Mouse (Mus musculus) embryonic facial prominence, embryonic 10.5 days (tissue): ENCODE data around the gene Slc39a9. TPM values are rescaled to one million over a fixed set of nuclear protein-coding genes. Genes with fewer than 3 reads are reported as not detected.

ENCODE experiments used
- DNase-seq: peaks from one replicate; pipeline ENCODE4 v3.0.0-alpha.2; 2017; ENCODE audit warnings: low spot score
- H3K27ac ChIP-seq: fragments of 300-500 bp; sonication (generic); replicated peaks from 2 replicates; pipeline ENCODE4 v1.5.1; 2016; ENCODE audit warnings: mild to moderate bottlenecking
- H3K27me3 ChIP-seq: fragments of 300-500 bp; sonication (generic); replicated peaks from 2 replicates; pipeline ENCODE4 v1.6.1; 2016; ENCODE audit warnings: low read depth, mild to moderate bottlenecking; ENCODE audit not compliant: poor library complexity, severe bottlenecking
- H3K36me3 ChIP-seq: fragments of 300-500 bp; sonication (generic); replicated peaks from 2 replicates; pipeline ENCODE4 v1.6.1; 2016; ENCODE audit warnings: mild to moderate bottlenecking, moderate library complexity
- H3K4me1 ChIP-seq: fragments of 300-500 bp; sonication (generic); 2 replicates; pipeline ENCODE4 v1.6.1; 2016
- H3K4me3 ChIP-seq: fragments of 300-500 bp; sonication (generic); 2 replicates; pipeline ENCODE4 v1.5.1; 2016; ENCODE audit warnings: mild to moderate bottlenecking, moderate library complexity
- H3K9me3 ChIP-seq: fragments of 300-500 bp; sonication (generic); 2 replicates; pipeline ENCODE4 v1.6.1; 2016; ENCODE audit warnings: mild to moderate bottlenecking
- WGBS: fragments of 180-500 bp; shearing (Covaris S2); methylation state at CpG from one replicate; pipeline ENCODE4 v1.1.7; 2016; 5-methylcytosine and 5-hydroxymethylcytosine counted together
- polyA plus RNA-seq: library from polyadenylated mRNA; unstranded; fragments of >200 nt; fragmentation: Nextera tagmentation; extraction: Ambion mirVana; gene quantifications from 2 replicates; pipeline ENCODE4 v1.2.1, GENCODE M21; 2016

Slc39a9 gene
- polyA plus RNA-seq, 1 experiment from 2014 or later, result 24.6 TPM

- H3K9me3 ChIP-seq, result no peaks in the 10 kb centered on the region
- WGBS, result 68% methylated on average over 2 of the region's 2 CpGs
- no peak for DNase-seq
- peaks cover 26% of the 10 kb centered on the region for H3K27me3 ChIP-seq
- no peak overlapping the region for H3K4me3 ChIP-seq
- H3K27ac ChIP-seq, result no peak overlapping the region
- peaks cover 9% of the 10 kb centered on the region for H3K4me1 ChIP-seq
- H3K36me3 ChIP-seq, result no peaks in the 10 kb centered on the region
Measured at GRCm38 (mm10) chr12:80699144-80699531, 55.5 kb downstream of the Slc39a9 start.

- H3K36me3 ChIP-seq, result no peaks in the 10 kb centered on the region
- H3K9me3 ChIP-seq, result no peaks in the 10 kb centered on the region
- WGBS, result 82% methylated on average over 7 of the region's 7 CpGs
- H3K4me3 ChIP-seq, result no peak overlapping the region
- DNase-seq, result no peak
- H3K27ac ChIP-seq, result no peak overlapping the region
- H3K4me1 ChIP-seq, result peaks cover 8% of the 10 kb centered on the region
- H3K27me3 ChIP-seq, result peaks cover 9% of the 10 kb centered on the region
Measured at GRCm38 (mm10) chr12:80701332-80701731, 57.6 kb downstream of the Slc39a9 start.

DNA sequence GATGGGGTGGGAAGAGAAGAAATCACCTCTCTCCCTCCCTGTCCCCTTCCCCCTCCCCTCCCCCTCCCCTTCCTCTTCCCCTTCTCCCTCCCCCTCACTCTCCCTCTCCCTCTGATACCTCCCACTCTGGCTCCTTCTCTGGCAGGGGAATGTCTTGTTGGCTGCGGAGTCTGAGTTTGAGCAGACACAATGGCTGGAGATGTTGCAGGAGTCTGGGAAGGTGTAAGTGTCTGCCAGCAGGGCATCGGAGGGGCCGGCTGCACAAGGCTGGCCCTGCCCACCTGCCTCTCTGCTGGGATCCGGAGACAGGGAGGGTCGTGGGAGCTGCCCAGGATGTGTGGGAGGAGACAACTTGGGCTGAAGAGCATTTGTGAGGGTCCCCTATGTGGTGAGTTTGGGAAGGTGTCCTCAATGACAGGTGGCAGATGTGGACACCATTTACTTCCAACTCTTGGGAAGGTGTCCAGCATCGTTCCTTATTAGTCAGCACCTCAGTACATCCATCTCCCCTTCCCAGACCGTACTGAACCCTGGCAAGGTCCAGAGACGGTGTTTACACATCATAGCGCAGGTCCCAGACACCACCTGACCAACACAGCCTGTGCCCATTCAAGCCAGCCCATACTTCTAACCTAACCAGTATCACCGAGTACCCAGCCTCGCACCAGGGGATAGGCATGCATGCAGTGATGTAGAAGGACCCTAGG, 62.7 kb downstream of the Slc39a9 start:
- H3K4me3 ChIP-seq, result no peak overlapping the region
- 62% methylated on average over 11 of the region's 11 CpGs for WGBS

GRCm38 (mm10) chr12:80706915-80707604, 63.4 kb downstream of the Slc39a9 start:
- DNase-seq, result no peak
- Histone ChIP-seq H3K27me3 (no peaks in the 10 kb centered on the region), H3K9me3 (no peaks in the 10 kb centered on the region), H3K36me3 (no peaks in the 10 kb centered on the region), H3K4me1 (peaks cover 9% of the 10 kb centered on the region), H3K4me3 (no peak overlapping the region), H3K27ac (no peak overlapping the region)
- WGBS, result 63% methylated on average over 6 of the region's 6 CpGs

More for the DNA sequence above, 62.7 kb downstream of the Slc39a9 start:
- Histone ChIP-seq H3K27ac (no peak overlapping the region), H3K36me3 (no peaks in the 10 kb centered on the region), H3K27me3 (no peaks in the 10 kb centered on the region), H3K9me3 (no peaks in the 10 kb centered on the region), H3K4me1 (peaks cover 9% of the 10 kb centered on the region)
- no peak for DNase-seq

DNA sequence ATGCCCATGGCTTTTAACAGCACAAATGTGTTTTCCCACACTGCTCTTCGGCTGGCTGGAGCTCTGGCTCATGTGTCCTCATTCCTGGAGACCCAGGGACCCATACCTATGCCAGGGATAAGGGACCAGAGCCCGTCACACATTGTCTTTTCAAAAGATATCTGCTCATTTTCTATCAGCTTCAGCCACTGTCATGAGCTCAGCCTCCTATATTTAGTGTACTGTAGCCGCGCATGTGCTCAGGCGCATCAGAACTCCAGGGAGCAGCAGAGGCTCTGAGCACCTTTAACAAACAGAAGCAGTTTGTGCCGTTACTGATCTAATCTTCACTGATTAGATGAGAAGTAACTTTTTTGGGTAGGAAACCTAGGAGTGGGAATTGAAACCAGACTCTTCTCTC, 72.2 kb downstream of the Slc39a9 start:
- H3K9me3 ChIP-seq, result no peaks in the 10 kb centered on the region
- peaks cover 17% of the 10 kb centered on the region for H3K4me1 ChIP-seq
- no peak overlapping the region for H3K4me3 ChIP-seq
- no peaks in the 10 kb centered on the region for H3K36me3 ChIP-seq
- WGBS, result 80% methylated on average over 6 of the region's 6 CpGs
- no peak for DNase-seq
- peaks cover 9% of the 10 kb centered on the region; the same call in 1 of the 2 replicates for H3K27me3 ChIP-seq
- H3K27ac ChIP-seq, result no peak overlapping the region

- H3K36me3 ChIP-seq, result no peaks in the 10 kb centered on the region
- no peaks in the 10 kb centered on the region for H3K9me3 ChIP-seq
- H3K27me3 ChIP-seq, result peaks cover 9% of the 10 kb centered on the region; the same call in 1 of the 2 replicates
- no peak overlapping the region for H3K27ac ChIP-seq
- H3K4me1 ChIP-seq, result peaks cover 17% of the 10 kb centered on the region
- no peak overlapping the region for H3K4me3 ChIP-seq
- no peak for DNase-seq
- 71% methylated on average over 2 of the region's 2 CpGs for WGBS
Measured at GRCm38 (mm10) chr12:80719141-80719540, 75.5 kb downstream of the Slc39a9 start.

DNA sequence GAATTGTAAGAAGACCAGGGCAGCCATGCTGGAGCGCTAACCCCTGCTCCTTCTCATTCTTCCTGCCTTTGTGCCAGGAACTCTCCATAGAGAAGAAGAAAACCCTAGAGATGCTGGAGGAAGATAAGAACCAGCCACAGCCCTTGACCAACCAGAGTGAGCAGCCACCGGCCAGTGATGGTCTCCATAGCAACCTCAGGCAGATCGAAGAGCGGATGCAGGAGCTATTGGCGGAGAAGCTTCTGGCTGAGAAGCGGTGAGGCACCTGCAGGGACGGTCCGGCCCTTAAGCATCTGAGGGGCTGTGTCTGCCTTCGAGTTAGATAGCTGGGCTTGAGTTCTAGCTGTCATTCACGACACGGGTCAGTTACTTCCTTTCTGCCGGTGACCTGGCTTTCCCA, 76.8 kb downstream of the Slc39a9 start:
- DNase-seq, result no peak
- Histone ChIP-seq H3K36me3 (no peaks in the 10 kb centered on the region), H3K4me1 (peaks cover 17% of the 10 kb centered on the region), H3K27ac (no peak overlapping the region), H3K27me3 (peaks cover 6% of the 10 kb centered on the region; the same call in 1 of the 2 replicates), H3K4me3 (no peak overlapping the region), H3K9me3 (no peaks in the 10 kb centered on the region)
- WGBS, result 69% methylated on average over 12 of the region's 12 CpGs

DNA sequence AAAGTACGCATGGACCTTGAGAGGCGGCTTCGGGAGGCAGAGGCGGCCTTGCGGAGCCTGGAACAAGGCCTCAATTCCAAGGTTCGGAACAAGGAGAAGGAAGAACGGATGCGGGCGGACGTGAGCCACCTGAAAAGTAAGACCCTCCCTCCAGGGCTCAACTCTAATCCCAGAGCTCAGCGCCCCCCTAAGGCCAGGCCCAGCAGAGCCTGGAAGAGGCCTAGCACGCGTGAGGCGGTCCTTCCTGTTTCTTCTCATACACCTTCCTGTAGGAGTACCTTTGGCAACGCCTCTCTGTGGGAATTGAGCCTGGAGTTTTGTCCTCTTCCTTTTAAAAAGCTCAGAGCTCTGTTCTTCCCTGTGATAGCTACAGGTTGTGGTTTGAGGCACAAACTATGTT, 77.8 kb downstream of the Slc39a9 start:
- Histone ChIP-seq H3K36me3 (no peaks in the 10 kb centered on the region), H3K27me3 (peaks cover 6% of the 10 kb centered on the region; the same call in 1 of the 2 replicates), H3K4me1 (peaks cover 15% of the 10 kb centered on the region), H3K9me3 (no peaks in the 10 kb centered on the region), H3K27ac (no peak overlapping the region), H3K4me3 (no peak overlapping the region)
- WGBS, result 84% methylated on average over 15 of the region's 15 CpGs
- no peak for DNase-seq

DNA sequence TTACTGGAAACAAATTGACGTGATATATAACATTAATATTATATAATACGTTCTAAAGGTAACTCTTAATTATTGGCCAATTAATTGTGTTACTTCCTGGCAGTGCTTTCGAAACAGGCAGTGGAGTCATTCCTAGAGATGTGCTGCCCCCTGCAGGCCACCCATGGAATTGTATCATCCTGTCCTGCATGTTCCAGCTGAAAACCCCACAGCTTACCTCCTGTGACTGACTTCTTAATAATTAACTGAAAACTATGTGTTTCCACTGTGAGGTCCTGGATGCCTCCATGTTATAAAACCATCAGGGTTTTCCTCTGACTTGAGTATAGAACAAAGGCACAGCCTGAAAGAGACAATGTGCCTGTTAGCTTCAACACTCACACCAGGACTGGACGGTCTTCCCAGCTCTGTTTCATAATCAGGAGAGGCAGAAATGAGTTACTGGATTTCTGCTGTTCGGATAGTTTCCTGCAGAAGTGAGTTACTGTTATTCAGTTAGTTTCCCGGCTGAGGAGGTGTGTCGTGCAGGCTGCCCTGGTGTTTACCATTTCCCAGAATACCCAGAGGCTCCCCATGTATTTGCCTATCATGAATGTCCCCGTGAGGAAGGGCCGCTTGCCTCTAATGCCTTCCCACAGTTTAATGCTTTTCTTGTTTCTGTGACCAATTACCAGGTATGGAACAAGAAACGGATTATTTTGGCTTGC, 81.3 kb downstream of the Slc39a9 start:
- Histone ChIP-seq H3K4me1 (0 out of 2 replicates have a peak, but pooled peaks cover 5% of the 10 kb centered on the region), H3K9me3 (no peaks in the 10 kb centered on the region), H3K36me3 (no peaks in the 10 kb centered on the region), H3K4me3 (no peak overlapping the region), H3K27me3 (peaks cover 5% of the 10 kb centered on the region), H3K27ac (no peak overlapping the region)
- peak; percentile 83 for DNase-seq
- 35% methylated on average over 10 of the region's 10 CpGs for WGBS

DNA sequence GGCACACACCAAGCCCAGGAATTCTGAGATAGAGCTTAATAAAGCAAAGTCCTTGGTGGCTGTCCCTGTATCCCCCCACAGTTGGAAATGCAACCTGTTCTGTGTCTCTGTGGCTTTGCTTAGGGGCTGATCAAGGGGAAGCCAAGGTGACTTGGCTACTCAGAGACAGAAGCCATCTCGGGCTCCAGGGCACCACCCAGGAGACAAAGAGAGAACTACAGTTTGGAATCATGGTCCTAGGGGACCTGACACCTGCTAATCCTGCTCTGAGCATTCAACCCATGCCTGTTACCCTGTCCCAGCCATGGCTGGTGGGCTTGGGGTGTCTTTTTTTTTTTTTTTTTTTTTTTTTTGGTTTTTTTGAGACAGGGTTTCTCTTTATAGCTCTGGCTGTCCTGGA, 84.5 kb downstream of the Slc39a9 start:
- Histone ChIP-seq H3K27me3 (peaks cover 5% of the 10 kb centered on the region; the same call in 1 of the 2 replicates), H3K36me3 (no peaks in the 10 kb centered on the region)
- WGBS, result 28% methylated on average over 1 of the region's 1 CpGs

DNA sequence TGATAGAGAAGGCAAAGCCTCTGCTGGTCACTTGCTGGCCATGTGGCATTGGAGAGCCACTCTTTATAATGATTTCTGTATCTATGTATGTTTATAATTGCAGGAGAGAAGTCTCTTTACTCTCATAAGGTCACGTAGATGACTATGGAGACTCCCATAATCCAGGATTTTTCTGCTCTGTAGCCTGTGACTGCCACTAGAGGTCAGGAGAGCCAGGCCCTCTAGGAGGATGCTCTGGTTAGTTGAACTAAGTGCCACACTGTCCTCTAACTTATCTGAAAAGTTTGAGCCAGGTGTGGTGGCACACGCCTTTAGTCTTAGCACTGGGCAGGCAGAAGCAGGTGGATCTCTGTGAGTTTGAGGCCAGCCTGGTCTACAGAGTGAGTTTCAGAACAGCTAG, 85.1 kb downstream of the Slc39a9 start:
- WGBS, result 62% methylated on average over 2 of the region's 2 CpGs
- Histone ChIP-seq H3K4me3 (no peak overlapping the region), H3K36me3 (no peaks in the 10 kb centered on the region), H3K27ac (no peak overlapping the region), H3K27me3 (peaks cover 5% of the 10 kb centered on the region; the same call in 1 of the 2 replicates), H3K4me1 (no peaks in the 10 kb centered on the region), H3K9me3 (no peaks in the 10 kb centered on the region)
- no peak for DNase-seq

More for the DNA sequence above, 84.5 kb downstream of the Slc39a9 start:
- no peak overlapping the region for H3K4me3 ChIP-seq
- DNase-seq, result no peak
- no peaks in the 10 kb centered on the region for H3K4me1 ChIP-seq
- no peak overlapping the region for H3K27ac ChIP-seq
- H3K9me3 ChIP-seq, result no peaks in the 10 kb centered on the region

DNA sequence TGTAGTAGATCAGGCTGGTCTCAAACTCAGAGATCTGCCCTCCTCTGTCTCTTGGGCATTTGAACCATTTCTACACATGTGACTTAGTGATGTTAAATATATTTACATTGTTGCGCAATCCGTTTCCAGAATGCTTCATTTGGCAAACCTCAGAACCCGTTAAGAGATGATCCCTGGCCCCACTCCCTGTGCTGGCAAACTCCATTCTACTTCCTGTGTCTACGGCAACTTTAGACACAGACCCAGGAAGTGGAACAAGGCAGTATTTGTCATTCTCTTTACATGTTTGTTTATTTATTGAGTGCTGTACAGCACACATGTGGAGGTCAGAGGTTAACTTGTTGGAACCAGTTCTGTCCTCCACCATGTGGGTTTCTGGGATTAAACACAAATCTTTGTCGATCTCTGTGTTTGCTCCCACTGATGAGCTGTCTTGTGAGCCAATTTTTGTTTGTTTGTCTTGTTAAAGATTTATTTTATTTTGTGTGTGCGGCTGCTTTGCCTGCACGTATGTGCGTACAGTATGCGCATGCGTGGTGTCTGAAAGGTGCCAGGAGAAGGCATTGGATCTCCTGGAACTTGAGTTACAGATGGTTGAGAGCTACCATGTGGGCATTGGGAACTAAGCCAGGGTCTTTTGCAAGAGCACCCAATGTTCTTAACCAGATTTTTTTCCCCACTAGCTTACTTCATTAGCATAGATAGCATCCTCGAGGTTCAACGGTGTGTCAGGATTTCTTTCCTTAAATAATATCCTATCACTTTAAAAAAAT, 86.3 kb downstream of the Slc39a9 start:
- H3K4me1 ChIP-seq, result 0 out of 2 replicates have a peak, but pooled peaks cover 6% of the 10 kb centered on the region
- no peaks in the 10 kb centered on the region for H3K36me3 ChIP-seq
- H3K9me3 ChIP-seq, result no peaks in the 10 kb centered on the region
- DNase-seq, result no peak
- H3K4me3 ChIP-seq, result no peak overlapping the region
- peaks cover 5% of the 10 kb centered on the region; the same call in 1 of the 2 replicates for H3K27me3 ChIP-seq
- H3K27ac ChIP-seq, result no peak overlapping the region
- 86% methylated on average over 12 of the region's 12 CpGs for WGBS
